Mouse (Mus musculus) heart, adult 9 months (tissue): ENCODE data around the gene Akap5.

Experiments
- DNase-seq, 2 experiments: peaks; one replicate each; pipeline ENCODE4 v3.0.0; 2022; ENCODE audit warnings: low spot score in 2 of 2

Gene Akap5

GRCm38 (mm10) chr12:76324679-76325431 lies at the start of gene Akap5:
Gene Akap5, plus strand, starts transcription at chr12:76324891.
- DNase-seq, result peak in 1 of 2 experiments; percentile 39

DNA sequence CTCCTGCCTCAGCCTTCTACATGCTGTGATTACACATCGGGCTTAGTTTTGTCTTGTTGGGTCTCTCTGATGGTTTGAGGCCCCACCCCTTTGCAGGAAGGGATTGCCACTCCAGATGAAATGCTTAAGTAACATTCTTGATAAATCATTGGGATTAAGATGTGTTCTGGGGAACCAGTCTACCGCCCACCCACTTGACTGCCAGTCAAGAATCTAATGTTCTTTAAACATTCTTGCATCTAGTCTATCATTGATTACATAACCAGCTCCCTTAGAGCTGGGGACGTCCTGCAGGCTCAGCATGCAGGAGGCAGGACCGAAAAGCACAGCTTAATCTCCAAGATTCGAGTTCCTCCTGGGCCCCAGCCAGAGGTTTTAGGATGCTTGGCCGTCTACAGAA lies 46.5 kb upstream of the Akap5 start:
- DNase-seq, result no peak

GRCm38 (mm10) chr12:76280556-76280955 lies 44.1 kb upstream of the Akap5 start:
- no peak for DNase-seq

DNA sequence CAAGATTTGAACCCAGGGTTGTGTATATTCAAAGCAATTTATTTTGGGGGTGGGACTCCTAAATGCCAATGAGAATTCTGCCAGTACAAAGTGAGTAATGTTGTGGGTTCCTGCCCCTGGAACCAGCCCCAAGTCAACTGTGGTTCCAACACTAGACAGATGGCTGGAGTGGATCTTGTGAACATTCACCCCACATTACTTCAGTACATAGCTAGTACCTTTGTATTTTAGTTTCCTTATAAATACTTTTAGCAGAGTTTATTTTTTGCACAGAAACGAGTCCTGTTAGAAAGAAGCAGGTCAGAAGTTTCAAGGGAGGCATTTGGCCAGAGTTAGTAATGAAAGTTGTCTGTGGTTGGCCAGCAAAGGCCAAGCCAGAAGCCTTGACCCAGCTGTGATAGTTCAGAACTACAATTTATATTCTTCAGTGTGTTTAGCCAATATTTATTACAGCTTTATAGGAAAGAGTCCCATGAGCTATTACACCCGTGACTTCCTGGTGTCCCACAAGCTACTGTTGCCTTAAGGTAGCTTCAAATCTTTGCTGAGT lies 43.5 kb upstream of the Akap5 start:
- no peak for DNase-seq

DNA sequence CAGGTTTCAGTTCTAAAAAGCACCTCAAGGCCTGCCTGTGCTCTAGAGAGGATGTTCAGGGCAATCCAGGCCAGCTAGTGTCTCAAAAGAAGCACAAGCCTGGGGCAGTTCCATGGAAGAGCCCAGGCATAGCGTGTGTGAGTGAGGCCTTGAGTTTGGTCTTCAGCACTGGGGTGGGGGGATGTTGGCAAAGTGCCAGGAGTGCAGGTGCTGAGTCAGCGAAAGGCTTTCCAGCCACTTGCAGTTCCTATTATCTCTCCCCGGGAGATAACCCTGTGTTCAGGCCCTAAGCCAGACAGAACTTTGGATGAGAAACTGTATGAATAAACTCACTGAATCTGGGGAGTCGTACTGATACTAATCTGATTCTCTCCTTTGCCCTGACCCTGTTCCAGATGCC lies 42.6 kb upstream of the Akap5 start:
- no peak for DNase-seq

- no peak for DNase-seq
Observed at GRCm38 (mm10) chr12:76282532-76283173, 42.0 kb upstream of the Akap5 start.

DNA sequence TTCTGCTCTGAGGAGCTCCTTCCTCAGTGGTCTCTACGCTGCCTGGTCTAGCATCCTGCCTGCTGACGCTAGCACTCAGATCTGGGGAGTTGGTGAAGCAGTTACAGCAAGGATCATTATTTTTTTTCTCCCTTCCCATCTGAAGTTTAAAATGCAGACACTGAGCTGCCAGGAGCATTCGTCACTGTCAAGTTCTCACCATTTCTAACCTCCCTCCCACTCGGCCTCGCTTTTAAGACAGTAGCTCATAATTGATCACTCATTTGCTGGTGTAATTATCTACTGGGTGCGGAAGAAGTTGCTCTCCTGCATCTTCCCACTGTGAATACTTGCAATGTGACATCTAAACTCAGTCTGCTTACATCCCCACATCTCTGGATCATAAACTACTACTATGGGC lies 39.3 kb upstream of the Akap5 start:
- no peak for DNase-seq

DNA sequence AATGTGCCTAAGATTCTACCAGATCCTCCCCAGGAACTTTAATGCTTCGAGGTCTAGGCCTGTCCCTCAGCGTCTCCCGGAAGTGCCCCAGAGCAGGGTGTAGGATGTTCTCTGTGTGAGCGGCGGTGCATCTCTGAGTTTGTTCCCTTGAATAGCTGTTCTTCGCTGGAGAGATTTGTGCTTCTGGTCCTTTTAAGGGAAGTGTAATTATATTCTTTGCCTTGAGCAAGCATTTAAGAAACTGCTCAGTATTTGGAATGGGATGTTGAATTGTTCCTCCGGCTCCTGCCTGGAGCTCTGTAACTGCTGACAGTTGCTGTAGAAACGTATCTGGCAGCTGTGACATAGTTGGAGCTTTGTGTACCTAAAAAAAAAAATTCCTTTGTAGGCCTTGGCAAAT lies 36.7 kb upstream of the Akap5 start:
- no peak for DNase-seq

- DNase-seq, result no peak
Observed at GRCm38 (mm10) chr12:76288494-76288893, 36.2 kb upstream of the Akap5 start.

DNA sequence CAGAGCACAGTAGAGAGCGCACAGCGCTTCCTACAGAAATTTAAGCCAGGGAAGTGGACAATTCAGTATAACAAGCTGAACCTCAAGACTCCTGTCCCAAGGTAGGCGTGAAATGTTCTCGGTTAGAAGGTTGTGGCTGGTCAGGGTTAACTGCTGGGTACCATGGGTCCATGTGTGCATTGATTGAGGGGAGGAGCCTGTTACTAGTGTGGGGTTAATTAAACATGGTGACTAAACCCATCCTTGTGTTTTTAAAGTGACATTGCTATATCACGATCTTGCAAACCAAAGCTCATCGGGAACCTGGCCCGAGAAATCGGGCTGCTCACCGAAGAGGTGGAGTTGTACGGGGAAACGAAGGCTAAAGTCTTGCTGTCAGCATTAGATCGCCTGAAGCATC lies 35.3 kb upstream of the Akap5 start:
- DNase-seq, result no peak

DNA sequence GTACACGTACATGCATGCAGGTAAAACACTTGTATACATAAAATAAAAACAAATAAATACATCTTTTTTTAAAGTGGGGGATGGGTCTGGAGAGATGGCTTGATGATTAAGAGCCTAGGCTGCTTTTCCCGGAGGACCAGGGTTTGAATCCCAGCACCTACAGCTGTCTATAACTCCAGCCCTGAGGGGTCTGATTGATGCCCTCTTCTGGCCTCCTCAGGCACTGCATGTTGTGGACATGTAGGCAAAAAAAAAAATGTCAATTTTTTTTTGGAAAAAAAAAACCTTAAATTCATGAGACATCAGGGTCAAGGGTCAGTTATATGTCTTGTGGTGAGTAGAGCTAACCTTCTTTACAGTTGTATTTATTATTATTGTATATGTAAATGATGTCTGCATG lies 34.4 kb upstream of the Akap5 start:
- DNase-seq, result no peak

DNA sequence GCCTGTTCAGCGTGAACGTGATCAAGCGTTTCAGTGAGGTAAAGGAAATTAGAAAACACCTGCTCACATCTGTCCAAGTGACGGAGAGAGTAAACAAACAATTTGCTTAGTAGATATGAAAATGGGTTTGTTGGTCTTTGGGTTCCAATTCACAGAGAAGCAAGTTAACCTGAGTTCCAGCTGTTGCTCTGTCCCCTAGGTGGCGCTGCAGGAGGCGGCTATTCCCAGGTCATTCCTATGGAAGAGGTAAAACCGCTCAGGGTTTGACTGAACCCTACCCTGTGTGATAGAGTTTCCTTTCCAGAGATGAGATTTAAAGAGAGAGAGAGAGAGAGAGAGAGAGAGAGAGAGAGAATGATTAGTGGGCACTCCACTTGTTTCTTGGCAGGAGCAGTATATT lies 31.5 kb upstream of the Akap5 start:
- peak in 1 of 2 experiments; percentile 33 for DNase-seq

DNA sequence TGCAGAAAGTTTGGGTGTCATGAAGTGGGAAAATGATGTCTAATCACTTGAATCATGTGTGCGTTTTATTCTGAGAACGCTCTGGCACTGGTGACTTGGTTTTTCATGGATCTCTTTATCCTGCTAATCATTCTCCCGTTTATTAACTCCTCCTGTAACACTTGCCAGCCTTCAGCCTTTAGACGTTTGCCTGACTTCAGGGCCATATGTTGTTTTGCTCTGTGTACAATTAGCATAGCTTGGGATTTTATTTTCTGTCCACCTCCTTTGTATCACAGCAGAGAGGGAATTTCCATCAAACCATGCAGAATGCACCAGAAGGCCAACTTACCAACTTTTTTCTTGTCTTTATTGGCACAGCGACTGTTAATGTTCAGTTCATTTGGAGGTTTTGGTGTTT lies 26.9 kb upstream of the Akap5 start:
- no peak for DNase-seq

- no peak for DNase-seq
Observed at GRCm38 (mm10) chr12:76299361-76299906, 25.3 kb upstream of the Akap5 start.

GRCm38 (mm10) chr12:76300367-76300766 lies 24.3 kb upstream of the Akap5 start:
- DNase-seq, result no peak

DNA sequence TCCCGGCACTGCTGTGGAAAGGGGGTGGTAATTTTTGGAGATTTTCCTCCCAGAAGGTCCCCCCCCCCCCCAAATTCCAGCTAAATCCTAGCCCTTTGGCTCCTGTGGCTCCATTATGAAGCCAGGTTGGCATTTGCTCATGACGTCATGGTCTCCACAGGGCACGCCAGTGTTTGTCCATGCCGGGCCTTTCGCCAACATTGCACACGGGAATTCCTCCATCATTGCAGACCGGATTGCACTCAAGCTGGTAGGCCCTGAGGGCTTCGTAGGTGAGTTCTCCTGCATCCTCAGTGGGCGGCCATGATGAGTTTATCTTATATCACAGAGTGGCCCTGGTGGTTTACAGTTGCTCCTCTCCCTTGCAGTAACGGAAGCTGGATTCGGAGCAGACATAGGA lies 21.2 kb upstream of the Akap5 start:
- DNase-seq, result no peak

GRCm38 (mm10) chr12:76304199-76304598 lies 20.5 kb upstream of the Akap5 start:
- no peak for DNase-seq

DNA sequence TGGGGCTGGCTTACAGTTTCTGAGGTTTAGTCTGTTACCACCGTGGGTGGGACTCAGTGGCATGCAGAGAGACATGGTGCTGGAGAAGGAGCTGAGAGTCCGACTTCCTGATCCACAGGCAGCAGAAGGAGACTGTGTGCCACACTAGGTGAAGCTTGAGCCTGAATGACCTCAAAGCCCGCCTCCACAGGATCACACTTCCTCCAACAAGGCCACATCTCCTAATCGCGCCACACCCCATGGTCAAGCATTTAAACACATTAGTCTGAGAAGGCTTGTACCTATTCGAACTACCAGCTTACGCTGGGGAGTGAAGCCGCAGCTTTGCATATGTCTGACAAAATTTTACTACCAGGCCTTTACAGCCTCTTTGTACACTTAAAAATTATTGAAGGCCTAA lies 19.6 kb upstream of the Akap5 start:
- no peak for DNase-seq

DNA sequence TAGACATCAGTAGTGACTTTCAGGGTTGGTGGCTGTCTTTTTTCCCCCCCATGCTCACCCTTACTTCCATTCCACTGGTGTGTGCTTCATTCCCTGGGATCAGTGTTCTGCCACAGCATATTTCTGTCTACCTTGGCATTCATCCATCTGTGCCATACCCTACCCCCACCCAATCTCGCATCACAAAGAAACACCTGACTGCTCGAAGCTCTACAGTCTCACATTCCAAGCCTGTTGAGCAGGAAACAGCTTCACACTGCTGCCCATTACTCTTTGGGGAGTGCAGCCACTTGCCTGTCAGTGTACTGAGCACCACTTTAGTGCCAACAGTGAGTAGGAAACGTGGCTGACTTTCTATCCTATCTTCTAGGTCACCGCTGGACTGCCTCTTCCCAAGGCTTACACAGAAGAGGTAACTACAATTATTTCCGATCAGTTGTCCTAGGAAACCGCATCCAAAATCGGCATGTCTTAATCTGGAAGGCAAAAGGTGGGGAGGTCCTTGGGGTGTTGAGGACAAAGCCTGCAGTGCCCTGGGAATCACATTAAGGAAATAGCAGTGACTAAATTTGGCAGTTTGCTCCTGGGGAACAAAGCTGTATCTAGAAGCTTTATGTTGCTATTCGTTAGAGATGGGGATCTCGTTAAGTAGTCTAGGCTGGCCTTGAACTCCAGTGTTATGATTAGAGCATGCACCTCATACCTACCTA lies 17.7 kb upstream of the Akap5 start:
- DNase-seq, result peak in 1 of 2 experiments; percentile 73

- peak; percentile 60 to 84 for DNase-seq
Observed at GRCm38 (mm10) chr12:76307964-76308363, 16.7 kb upstream of the Akap5 start.

- no peak for DNase-seq
Observed at GRCm38 (mm10) chr12:76308436-76308835, 16.3 kb upstream of the Akap5 start.

DNA sequence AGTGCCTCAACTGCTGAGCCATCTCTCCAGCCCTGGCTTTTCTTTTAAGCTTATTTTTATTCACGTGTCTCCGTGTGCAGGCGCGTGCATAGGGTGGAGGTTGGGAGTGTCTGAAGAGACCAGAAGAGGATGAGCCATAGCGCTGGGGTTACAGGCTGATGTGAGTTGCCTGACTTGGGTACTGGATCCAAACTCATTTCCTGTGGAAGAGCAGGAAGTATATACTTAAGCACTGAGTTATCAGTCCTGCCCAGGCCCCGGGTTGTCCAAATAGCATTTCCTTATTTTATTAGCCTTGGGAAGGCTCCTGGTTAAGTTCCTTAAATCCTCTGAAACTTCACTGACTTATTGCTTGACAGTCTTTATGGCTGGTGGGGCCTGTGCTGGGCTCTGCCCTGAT lies 14.7 kb upstream of the Akap5 start:
- DNase-seq, result peak in 1 of 2 experiments; percentile 46
